Mouse (Mus musculus): ENCODE data around the gene Gm49661.

Gm49661 gene

DNA sequence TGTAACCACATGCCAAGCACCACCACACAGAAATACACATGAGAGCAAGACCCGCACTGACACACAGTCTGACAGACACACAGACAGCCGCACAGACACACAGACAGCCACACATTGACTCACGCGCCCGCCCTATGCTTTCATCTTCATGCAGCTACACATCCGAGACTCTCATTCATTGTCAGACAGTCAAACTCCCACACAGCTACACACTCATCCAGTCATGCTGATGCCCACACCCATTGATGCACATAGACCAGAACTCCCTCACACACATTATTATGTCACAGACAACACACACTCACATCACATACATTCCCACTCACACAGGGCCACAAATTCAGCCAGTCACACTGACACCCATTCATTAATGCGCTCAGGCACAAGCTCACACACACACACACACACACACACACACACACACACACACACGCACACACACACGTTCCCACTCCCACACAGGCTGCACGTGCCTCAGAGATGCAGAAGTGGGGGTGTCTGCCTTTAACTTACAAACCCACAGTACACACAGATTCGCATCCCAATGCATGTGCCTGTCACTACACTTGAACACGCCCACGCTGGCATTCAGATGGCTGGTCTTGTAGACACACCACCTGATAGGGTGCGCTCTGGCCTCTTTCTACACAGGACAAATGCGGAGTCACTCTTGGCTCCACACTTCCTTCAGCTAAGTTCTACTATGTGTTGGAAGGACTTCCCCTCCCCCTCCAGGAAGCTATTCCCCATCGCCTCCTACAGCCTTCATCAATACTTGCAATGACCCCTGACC lies 35.3 kb downstream of the Gm49661 start:
- DNase-seq (ENCODE audit: low read depth), result no peak

DNA sequence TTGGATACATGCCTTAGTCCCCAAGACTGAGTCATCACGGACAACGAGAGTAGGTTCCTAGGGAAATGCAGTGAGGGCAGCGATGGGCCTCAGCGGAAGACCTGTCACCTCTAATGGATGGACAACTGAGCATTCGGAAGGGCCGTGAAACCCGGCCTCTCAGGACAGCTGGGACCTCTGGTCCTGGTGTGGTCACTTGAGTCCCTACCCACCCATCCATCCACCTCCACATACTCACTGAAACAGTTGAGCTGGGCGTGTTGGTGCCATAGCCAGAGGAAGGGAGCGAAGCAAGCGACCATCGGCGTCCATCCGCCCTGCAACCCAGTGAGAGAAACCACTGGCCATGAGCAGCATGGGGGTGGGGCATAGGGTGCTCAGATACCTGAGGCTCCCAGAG lies 38.7 kb downstream of the Gm49661 start:
- DNase-seq (ENCODE audit: low read depth), result no peak

- DNase-seq (ENCODE audit: low read depth), result no peak
Measured at GRCm38 (mm10) chr8:84928456-84929306, 40.6 kb downstream of the Gm49661 start.

DNA sequence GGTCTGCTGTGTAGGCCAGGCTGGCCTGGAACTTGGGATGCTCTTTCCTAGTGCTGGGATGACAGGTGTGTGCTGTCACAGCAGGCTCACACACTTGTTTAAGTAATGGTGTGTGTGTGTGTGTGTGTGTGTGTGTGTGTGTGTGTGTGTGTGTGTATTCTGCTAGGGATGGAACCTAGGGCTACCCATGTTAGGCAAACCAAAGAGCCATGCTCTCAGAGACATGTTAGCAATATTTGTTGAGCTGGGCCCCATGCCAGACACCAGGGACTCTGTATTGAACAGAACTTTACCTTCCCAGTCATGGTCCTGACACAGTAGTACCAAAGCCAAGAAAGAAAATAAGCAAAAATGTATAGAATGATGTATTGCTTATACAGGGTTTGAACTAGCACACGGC lies 41.7 kb downstream of the Gm49661 start:
- no peak for DNase-seq (ENCODE audit: low read depth)

DNA sequence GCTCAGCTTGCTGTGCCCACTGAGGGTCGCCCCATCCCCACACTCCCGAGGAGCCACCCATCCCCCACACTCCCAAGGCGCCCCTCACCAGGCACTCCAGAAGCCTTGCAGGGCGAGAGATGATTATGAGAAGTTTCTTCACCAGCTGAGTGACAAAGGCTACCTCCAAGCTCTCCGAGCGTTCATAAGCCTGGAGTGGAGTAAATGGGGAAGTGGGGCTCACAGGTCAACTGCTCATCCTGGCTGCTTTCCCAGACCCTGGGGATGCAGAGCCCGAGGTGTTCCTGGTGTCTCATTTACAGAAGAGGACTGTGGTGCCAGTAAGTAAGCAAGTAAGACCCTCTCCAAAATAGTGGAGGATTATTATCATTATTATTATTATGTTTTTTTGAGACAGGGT lies 43.7 kb downstream of the Gm49661 start:
- DNase-seq (ENCODE audit: low read depth), result no peak

GRCm38 (mm10) chr8:84921596-84921995 lies 47.6 kb downstream of the Gm49661 start:
- DNase-seq (ENCODE audit: low read depth), result no peak

DNA sequence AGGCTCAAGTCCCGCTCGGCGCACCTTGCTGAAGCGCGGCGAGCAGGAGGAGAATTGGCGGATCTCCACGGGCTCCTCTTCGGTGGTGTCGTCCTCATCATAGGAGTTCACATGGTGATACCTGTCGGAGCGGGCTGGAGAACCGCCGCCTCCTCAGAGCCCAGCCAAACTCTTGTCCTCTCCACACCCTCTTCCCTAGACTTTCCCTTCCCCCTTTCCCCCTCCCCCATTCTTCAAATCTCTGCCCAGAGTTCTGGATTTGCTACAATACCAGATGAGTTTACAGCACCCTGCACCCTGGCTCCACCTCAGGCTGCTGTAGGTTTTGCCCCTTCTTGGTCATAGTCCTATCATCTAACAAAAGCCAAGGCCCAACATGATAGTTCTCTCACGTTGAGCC lies 50.6 kb downstream of the Gm49661 start:
- DNase-seq (ENCODE audit: low read depth), result no peak

DNA sequence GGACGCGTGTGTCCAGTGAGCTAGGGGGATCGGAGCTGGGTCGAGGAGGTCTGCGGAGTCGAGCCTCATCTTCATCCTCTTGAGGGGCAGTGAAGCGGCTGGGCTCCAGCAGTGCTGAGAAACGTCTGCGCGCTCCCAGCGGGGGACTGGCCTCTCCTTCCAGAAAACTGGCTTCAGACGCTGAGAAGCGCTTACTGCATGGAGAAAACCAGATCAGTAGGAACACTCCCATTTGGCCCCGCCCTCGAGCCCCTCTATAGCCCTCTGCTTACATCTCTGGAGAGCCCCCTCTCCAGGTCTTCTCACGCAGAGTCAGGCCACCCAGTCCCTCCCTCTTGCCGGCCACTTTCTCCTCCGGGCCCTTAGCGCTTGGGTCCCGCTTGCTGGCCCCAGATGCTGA lies 51.5 kb downstream of the Gm49661 start:
- DNase-seq (ENCODE audit: low read depth), result no peak

All from c-Kit-positive CD71-positive TER-119-negative erythroid progenitor cells, embryonic 14.5 days (primary cell).